Mouse (Mus musculus): ENCODE results near the gene Apoe. TPM values are rescaled to one million over a fixed set of nuclear protein-coding genes. Genes with fewer than 3 reads are reported as not detected.

The Apoe gene
- total RNA-seq, 4 experiments from 2014 or later, result 1,861 to 4,366 (median 2,827) TPM

GRCm38 (mm10) chr7:19716055-19716682, 17.2 kb upstream of the Apoe start:
- no peak for DNase-seq (ENCODE audit: low spot score in 2 of 2)

GRCm38 (mm10) chr7:19715239-19716054, 16.5 kb upstream of the Apoe start, which contains the start of gene Tomm40:
Gene Tomm40, minus strand, starts transcription at chr7:19715438.
- DNase-seq (ENCODE audit: low spot score in 2 of 2), result peak; percentile 100

- DNase-seq (ENCODE audit: low spot score in 2 of 2), result no peak
These were observed 15.8 kb upstream of the Apoe start for GRCm38 (mm10) chr7:19714836-19715235.

- no peak for DNase-seq (ENCODE audit: low spot score in 2 of 2)
These were observed 14.6 kb upstream of the Apoe start for GRCm38 (mm10) chr7:19713598-19713997.

GRCm38 (mm10) chr7:19713196-19713595, 14.2 kb upstream of the Apoe start:
- DNase-seq (ENCODE audit: low spot score in 2 of 2), result no peak

GRCm38 (mm10) chr7:19712414-19712813, 13.4 kb upstream of the Apoe start:
- no peak for DNase-seq (ENCODE audit: low spot score in 2 of 2)

GRCm38 (mm10) chr7:19710650-19711049, 11.7 kb upstream of the Apoe start:
- DNase-seq (ENCODE audit: low spot score in 2 of 2), result no peak

- DNase-seq (ENCODE audit: low spot score in 2 of 2), result no peak
These were observed 6.3 kb upstream of the Apoe start for GRCm38 (mm10) chr7:19705271-19705670.

GRCm38 (mm10) chr7:19704475-19704874, 5.5 kb upstream of the Apoe start:
- no peak for DNase-seq (ENCODE audit: low spot score in 2 of 2)

- no peak for DNase-seq (ENCODE audit: low spot score in 2 of 2)
These were observed 4.0 kb upstream of the Apoe start for GRCm38 (mm10) chr7:19702859-19703555.

- peak in 1 of 2 experiments; percentile 72 for DNase-seq (ENCODE audit: low spot score in 2 of 2)
These were observed 2.2 kb upstream of the Apoe start for GRCm38 (mm10) chr7:19701069-19701761.

- DNase-seq (ENCODE audit: low spot score in 2 of 2), result no peak
These were observed 1.5 kb upstream of the Apoe start for GRCm38 (mm10) chr7:19700299-19701068.

GRCm38 (mm10) chr7:19699827-19700148, 800 bp upstream of the Apoe start:
- DNase-seq (ENCODE audit: low spot score in 2 of 2), result no peak

GRCm38 (mm10) chr7:19697949-19698906, 760 bp downstream of the Apoe start:
- DNase-seq (ENCODE audit: low spot score in 2 of 2), result no peak

GRCm38 (mm10) chr7:19696336-19696873, 2.6 kb downstream of the Apoe start:
- no peak for DNase-seq (ENCODE audit: low spot score in 2 of 2)

- no peak for DNase-seq (ENCODE audit: low spot score in 2 of 2)
These were observed 3.1 kb downstream of the Apoe start for GRCm38 (mm10) chr7:19695881-19696280.

- DNase-seq (ENCODE audit: low spot score in 2 of 2), result no peak
These were observed 3.8 kb downstream of the Apoe start for GRCm38 (mm10) chr7:19695213-19695594.

GRCm38 (mm10) chr7:19694336-19695212, 4.4 kb downstream of the Apoe start:
- DNase-seq (ENCODE audit: low spot score in 2 of 2), result no peak

Measured in layer of hippocampus, adult 8-10 months (tissue).